Mouse (Mus musculus): ENCODE results near the gene Slc1a3.
"Not testable (repeated sequence)": the region's sequence is repeated elsewhere in the genome, so short reads cannot be mapped to it uniquely, and the experiment has no call there.

The Slc1a3 gene

DNA sequence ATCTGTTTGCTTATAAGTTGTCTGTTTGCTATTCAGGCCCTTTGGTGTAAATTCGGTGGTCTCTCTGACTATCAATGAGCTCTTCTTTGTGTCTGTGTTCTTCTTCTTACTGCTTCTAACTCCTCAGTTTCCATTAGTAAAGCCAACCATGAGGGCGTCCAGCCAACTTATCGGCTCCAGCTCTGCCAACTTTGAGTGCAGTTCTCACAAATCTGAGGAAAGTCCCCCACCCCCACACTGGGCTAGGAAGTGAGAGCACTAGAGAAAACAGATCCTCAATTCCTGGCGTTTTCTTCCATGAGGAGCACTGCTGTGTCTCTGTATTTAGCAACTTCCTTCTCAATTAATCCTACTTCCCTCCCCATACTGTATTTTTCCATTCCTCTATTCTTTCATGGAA, 4.4 kb downstream of the Slc1a3 start:
- no peak for DNase-seq

DNA sequence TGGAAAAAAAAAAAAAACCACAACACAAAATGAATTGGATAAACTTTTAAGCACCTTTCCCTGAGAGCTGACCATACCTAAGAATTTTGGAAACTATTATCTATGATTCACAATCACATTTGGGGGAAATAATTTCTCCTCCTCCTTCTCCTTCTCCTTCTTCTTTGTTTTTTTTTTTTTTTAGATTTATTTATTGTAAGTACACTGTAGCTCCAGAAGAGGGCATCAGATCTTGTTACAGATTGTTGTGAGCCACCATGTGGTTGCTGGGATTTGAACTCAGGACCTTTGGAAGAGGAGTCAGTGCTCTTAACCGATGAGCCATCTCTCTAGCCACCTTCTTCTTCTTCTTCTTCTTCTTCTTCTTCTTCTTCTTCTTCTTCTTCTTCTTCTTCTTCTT, 5.0 kb downstream of the Slc1a3 start:
- not testable (repeated sequence) for DNase-seq

DNA sequence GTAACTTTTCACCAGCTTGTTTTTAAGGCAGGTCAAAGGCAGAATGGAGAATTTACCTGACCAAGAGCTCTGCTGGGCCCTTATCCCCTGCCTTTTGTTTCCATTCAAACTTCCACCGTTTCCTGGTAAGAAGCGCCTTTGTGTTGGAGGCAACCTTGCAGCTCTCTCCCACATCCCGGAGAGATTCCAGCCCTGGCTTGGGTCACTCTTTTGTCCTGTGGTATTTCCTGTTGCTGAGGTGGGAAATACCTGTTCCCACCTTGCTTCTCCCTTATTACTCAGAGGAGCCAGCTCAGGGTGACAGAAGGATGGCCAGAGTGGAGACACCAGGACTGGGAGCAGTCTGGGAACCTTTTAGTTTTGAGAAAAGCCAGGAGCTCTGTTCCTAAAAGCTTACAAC, 12.6 kb downstream of the Slc1a3 start:
- DNase-seq = no peak

DNA sequence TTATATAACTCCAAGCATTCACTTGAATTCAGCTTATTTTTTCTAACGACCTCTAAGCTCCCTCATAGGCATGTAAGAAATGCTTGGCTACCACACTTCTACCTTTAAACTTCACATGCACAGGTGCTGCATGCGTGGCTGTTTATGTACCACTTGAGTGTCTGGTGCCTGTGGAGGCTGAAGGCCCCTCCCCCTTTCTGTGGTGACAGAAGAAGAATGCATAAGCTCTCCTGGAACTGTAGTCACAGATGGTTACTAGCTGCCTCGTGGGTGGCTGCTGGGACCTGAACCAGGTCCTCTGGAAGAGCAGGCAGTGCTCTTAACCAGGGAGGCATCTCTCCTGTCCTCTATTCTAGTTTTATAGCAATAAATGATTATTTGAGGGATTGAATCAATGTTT, 13.1 kb downstream of the Slc1a3 start:
- no peak for DNase-seq

DNA sequence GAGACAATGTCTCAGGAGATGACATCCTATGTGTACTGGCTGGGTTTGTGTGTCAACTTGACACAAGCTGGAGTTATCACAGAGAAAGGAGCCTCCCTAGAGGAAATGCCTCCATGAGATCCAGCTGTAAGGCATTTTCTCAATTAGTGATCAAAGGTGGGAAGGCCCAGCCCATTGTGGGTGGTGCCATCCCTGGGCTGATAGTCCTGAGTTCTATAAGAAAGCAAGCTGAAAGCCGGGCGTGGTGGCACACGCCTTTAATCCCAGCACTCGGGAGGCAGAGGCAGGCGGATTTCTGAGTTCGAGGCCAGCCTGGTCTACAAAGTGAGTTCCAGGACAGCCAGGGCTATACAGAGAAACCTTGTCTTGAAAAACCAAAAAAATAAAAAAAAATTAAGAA, 20.4 kb downstream of the Slc1a3 start:
- not testable (repeated sequence) for DNase-seq

DNA sequence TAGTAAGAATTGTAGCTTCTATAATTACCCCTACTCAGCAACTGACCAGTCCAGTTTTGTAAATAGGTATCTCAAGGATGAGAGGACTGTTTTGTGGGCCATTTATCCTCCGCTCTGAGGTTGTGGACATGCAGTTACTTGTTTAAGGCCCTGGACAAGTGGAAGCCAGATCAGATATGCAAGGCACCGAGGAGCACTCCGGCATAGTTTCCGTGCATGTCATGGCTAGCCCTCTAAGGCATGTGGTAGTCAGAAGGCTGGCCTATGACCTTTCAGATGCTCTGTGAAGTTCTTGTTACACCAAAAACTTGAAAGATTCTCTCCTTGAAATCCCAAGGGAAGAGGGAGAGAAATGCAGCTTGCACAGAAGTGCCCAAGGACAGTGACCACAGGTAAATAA, 23.7 kb downstream of the Slc1a3 start:
- no peak for DNase-seq

DNA sequence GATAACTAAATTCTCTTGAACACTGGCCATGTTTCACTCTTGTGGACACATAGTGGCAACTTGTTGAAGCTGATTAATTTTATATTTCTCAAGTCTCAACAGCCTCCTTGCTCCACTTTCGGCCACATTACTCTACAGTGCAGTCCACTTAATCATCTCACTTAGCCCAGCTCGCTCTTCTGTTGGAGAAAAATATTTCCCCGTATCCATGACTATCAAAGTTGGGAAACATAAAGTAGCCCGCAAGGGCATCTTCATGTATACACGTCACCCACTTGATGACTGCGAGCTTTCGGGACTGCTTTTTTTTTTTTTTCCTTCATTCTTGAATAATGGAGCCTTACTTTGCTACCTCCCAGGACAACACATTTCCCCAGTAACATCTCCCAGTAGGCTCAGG, 25.1 kb downstream of the Slc1a3 start:
- no peak for DNase-seq

DNA sequence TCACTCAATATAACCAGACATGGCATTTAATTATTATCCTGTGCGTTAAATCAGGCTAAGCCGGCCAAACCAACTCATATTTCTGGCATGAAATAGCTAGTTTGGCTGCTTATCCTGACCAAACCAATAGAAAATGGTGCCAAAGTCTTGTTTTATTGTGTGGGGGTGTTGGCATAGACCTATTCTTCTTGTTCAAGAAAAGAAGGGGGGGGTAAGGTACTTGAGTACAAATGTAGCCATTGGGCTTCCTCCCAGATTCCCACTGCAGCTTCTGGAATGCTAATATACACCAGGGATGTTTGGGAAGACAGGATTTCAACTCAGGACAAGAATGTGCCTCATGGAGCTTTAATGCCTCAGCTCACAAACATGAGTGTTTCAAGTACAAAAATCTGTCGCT, 26.3 kb downstream of the Slc1a3 start:
- DNase-seq = no peak

DNA sequence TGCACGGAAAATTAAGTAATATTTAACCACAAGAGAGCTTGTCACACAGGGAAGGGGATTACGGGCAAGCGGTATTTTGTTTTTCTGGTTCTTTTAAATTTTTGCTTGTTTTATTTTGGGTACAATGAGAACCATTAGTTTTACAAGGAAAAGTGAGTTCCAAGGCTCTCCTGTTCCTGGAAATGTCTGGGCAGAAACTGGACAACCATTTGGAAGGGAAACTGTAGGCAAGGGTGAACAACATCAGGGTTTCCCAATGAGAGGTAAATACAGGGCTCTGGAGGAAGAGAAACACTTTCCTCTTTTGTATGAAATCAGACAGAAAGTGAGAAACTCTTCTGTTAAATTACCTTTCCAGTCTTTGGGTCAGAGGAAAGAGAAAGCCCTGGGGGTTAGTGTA, 27.7 kb downstream of the Slc1a3 start:
- DNase-seq = no peak

DNA sequence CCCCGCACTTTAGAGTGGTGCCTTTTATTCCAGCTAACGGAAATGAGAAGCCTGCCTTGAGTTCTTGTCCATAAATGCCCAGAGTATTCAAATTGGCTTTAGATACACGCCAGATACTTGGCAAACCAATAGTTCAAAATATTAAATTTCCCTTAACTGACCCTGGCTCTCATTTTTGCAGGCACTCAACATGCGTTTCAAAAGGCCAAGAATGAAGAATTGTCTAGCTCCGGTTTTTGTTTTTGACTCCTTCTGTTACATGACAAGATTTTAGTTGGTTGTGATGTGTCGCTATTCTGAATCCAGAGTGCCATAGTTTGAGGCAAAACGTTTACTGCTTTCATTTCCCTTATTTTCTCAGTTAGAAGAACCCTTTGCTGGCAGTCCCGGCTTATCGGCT, 28.1 kb downstream of the Slc1a3 start:
- DNase-seq = no peak

DNA sequence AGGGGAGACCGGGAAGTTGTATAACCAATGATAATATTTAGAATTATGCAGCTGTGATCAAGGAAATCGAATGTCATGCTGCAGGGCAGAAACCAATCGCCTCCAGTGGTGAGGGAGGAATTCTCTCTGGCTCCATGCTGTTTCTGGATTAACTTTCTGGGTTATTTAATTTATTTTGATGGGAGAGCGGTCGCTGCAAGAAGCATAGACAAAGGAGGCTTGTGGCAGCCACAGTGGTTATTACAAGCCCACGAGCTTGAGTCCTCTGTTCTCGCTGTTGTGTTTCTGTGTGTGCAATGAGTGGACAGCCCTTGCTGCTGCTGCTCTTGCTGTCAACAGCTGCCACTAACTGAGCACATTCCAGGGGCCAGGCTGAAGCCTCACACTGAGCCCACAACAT, 28.6 kb downstream of the Slc1a3 start:
- no peak for DNase-seq

DNA sequence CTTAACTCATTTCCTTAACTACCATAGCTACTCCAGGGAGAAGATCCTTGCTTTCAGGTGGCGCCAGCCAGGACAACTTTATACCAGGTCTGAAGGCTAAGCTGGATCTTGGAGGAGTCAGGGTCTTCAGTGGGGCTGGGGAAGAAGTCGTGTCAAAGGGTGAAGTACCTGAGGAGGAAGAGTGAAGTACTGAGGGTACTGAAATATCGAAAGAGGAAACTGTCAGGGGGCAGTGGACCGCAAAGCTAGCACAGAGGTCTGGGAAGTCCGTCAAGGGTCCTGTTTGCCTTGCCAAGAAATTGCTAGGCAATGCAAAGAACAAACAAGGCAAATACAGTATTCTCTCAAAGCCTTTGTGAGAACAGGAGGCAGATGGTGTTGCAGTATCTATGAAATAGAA, 29.6 kb downstream of the Slc1a3 start:
- no peak for DNase-seq

DNA sequence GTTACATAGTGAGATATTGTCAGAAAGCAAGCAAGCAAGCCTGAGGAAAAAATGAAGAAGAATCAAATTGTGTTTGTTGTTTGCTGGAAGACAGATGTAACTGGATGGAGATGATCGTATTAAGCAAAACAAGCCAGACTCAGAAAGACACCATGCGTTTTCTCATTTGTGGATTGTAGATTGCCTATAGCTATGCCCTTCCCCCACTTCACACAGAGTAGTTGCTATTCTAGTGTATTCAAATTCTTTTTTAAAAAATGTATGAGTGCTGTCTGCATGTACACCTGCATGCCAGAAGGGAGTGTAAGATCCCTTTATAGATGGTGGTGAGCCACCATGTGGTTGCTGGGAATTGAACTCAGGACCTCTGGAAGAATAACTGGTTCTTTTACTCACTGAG, 33.6 kb downstream of the Slc1a3 start:
- no peak for DNase-seq

DNA sequence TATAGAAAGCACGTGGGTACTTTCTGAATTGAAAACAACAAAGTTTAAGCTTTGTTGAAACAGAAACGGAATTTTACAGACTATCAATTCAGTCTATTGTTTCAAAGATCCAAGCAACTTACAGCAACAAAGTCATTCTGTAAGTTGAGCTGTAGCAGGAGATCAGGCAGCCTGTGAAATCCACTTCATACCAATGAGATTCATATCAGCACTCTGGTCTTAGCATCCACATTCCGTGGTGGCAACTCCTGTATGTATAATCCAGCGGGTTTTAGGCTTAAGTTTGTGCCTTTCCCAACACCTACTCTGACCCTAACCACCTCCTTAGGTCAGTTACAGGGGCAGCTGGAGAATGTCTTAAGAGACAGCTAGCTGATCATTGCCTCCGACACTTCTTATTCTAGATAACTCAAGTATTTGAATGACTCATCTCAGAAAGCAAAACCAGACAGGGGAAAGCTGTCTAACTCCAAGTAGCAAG, 34.3 kb downstream of the Slc1a3 start:
- DNase-seq = no peak

DNA sequence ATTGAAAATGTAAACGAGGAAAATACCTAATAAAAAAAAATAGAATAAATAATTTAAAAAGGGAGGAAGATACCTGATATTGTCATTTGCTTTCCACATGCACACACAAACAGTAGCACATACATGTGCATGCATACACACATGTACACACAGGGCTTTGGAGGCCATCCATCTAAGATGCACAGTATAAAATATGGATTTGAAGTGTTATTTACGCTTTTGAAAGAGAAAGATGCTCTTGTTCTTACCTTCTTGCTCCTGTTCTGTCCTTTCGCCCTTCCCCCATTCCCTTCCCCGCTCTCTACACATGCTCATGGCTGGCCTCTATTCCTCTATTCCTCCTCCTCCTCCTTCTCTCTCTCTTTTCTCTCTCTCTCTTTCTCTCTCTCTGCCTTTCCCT, 34.9 kb downstream of the Slc1a3 start:
- DNase-seq = no peak

DNA sequence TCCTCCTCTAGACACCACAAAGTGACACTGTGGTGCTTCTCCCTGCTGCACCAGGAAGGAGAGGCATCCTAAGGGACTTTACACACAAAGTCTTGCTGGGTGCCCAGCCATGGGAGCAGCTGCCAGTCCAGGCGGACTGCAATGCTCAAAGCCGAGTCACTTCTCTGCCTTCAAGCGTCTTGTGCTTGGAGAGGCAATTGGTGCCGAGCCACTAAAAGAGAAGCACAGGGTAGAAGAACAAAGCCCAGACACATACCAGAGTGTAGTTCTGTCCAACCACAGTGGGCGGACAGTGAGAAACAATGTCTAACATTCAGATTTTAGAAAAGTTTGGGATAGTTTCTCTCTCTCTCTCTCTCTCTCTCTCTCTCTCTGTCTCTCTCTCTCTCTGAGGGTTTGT, 38.0 kb downstream of the Slc1a3 start:
- no peak for DNase-seq

DNA sequence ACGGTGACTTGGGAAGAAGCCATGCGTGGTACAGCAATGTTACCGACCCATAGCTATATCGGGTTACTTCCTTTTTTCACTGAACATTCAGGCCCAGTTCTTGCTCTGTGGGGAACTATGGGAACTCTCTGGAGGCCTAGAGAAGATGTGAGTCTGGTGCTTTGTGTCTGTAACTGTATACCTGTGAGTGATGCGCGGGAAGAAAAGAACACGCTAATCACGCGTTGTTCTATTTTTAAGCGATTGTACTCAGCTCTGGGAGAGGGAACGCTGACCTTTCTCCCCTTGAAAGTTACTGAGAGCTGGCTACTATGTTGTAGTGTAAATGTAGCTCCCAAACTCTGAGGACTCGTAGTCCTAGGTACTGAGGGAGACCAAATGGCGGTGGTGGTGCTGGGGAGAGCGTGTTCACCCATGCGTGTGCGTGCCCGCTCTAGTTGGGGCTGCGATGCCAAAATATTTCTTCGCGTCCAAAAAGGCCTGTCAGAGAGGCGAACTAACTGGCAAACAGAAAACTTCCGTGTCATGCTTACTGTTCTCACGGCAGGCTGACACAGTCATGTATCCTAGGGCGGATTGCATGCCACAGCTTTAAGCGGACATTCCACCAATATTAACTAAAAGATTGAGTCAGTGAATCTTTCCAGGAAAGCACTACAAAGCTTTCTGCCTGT, 42.6 kb downstream of the Slc1a3 start:
- DNase-seq = no peak

DNA sequence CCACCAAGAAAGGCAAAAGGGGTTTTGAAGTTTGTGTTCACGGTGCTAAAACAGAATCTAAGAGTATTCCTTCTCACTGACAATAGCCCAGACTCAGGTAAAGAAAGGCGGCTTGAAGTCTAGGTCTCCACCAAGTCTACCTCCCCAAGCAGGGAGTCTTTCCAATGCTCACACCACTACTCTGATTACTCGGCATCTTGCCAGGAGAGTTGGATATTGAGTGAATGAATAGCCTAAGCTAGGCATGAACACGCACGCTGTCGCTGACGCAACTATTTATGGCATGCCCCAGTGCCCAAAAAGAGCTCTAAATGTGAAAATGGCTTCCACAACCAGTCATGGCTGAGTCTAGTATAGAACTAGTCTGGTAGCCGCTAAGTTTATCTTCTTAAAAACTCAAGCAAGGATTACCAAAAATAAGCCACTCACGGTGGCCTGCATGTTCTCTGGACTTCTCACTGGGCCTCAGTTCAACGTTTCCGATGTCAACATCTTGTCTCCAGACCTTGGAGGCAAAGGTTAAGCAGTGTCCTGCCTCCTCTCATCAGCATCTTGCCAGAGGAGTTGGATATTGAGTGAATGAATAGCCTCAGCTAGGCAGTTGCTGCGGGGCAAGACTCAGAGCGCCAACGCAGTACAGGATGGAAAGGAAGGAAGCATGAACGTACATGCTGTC, 44.8 kb downstream of the Slc1a3 start:
- no peak for DNase-seq

DNA sequence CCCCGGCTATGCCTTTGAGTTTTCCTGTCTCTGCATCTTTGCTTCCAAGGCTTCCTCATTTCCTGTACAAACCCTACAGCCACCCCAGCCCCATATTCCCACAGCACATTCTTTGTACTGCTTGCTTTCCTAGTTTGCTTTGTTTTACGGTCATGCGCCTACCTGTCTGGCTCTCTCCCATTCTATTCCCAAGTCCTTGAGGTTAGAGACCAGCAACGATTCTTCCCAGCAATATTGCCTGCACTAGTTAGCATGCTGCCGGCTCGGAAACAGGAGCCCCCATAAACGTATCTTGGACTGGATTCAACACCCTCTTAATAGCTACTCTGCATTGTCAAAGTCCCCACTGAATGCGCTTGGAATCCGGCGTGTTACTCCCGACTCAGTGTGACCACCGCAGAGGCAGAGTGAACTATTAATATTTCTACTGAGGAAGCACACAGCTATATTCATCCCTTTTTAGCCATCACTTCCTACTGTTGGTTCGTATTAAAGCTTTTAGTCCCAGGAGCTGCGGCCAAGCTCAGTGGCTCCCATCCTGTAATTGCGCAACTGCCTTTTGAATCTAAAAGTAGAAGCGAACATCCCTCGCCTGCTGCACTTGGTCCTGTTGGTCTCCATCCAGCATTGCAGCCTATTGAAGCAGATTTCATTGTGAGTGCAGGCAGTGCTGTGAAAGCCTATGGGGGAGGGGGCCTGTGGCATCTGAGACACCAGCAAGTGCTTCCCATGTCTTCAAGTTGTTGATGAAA, 47.0 kb downstream of the Slc1a3 start:
- DNase-seq = no peak

DNA sequence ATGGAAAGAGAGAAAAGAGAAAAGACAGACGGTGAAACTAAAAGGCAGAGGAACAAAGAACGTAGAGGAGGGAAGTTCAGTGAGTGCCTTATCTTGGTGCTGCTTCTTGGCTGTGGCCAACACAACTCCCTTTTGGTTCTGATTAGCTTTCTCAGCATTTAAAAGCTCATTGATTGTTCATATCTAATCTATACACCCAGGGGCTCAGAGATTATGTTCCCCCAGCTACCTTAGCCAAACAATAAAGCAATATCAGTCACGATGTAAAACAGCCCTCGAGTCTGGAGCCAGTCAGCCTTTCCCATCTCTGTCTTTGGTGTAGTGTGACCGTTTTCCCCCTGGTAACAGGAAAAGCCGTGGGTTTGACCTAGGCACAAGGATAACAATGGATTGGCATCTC, 48.7 kb downstream of the Slc1a3 start:
- no peak for DNase-seq

DNA sequence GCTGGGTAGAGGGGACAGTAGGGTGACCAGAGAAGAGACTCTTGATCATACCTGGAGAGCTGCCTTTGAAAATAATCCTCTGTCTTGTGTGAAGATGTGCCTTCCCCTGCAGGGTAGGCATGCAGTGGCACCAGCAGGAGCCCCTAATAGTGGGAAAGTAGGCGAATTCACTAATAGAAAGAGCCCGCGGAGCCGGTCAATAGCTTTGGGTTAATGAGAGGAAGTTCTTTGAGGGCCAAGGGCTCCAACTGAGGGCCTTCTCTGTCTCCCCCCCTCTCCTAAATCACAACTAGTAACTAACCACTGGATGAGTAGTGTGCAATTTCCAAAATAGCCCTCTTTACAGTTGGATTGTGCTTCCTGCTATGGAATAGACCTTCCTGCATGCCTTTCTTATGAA, 50.6 kb downstream of the Slc1a3 start:
- no peak for DNase-seq

DNA sequence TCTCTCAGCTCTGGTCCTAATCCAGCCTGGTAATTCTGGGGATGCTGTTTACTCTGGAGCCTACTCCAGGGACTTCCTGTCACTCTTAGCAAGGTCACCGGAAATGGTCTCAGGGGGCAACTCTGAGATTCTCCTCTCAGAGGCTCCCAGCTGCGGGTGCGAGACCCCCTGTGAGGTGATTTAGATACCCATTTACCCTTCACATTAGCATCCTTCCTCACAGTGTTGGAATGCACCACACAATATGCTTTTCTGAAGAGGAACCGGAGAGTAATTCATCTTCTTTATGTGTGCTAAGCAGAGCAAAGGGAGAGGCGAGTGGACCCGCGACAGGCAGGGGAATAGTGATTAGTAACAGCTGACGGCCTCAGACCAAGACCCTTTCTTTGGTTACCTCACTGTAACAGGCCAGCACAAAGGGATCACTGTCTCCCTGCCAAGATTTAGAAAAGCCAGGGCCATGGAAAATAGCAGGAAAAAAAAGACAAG, 51.0 kb downstream of the Slc1a3 start:
- DNase-seq = no peak

DNA sequence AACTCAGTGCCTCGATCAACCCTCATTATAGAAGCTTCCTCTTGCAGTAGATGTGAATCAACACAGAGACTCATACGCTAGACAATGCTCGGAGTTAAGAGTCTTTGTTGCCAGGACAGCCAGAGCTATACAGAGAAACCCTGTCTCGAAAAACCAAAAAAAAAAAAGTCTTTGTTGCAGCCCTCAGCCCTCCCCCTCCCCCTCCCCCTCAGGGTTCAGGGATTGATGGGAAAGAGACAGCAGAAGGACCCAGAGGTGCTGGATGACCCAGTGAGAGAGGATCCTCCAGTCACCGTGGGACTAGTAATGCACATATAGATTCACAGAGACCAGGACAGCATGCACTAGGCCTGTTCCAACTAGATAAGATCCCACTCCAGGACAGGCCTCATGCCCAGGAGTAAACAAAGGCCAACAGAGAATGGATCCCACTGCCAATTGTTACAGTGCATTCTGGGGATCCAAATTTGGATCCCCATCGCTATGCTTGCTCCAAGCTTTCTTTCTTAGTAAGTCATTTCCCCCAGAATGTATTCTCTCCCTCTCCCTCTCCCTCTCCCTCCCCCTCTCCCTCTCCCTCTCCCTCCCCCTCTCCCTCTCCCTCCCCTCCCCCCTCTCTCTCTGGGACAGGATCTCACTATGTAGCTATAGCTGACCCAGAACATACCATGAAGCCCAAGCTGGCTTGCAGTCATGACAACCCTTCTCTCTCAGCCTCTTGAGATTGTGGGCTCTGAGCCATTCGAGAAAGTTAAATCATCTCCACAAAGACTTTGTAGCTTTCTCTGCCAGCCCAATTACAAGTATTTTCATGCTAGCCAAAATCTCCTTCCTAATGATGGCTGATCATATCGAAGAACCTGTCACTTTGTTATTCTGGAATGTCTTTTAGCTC, 52.2 kb downstream of the Slc1a3 start:
- no peak for DNase-seq
